Mouse (Mus musculus): ENCODE measurements around the gene Nhlrc1.

Gene Nhlrc1

GRCm38 (mm10) chr13:47014334-47015194, at the start of gene Nhlrc1:
Gene Nhlrc1 (minus strand): TSS chr13:47014850.
- CTCF ChIA-PET = interaction anchor here (0.6 kb wide), 1 partner anchor 327 kb away, joined by 5 read pairs; no protein-coding TSS in a partner anchor

- CTCF ChIA-PET = no interaction called here
Observed at GRCm38 (mm10) chr13:47063985-47064760, 49.5 kb upstream of the Nhlrc1 start.

- CTCF ChIA-PET = no interaction called here
Observed at GRCm38 (mm10) chr13:47062756-47063155, 48.1 kb upstream of the Nhlrc1 start.

- CTCF ChIA-PET = no interaction called here
Observed at GRCm38 (mm10) chr13:47056781-47057180, 42.1 kb upstream of the Nhlrc1 start.

- CTCF ChIA-PET = no interaction called here
Observed at GRCm38 (mm10) chr13:47056126-47056525, 41.5 kb upstream of the Nhlrc1 start.

GRCm38 (mm10) chr13:47053971-47054370, 39.3 kb upstream of the Nhlrc1 start:
- CTCF ChIA-PET = no interaction called here

- CTCF ChIA-PET = no interaction called here
Observed at GRCm38 (mm10) chr13:47050009-47050408, 35.4 kb upstream of the Nhlrc1 start.

- CTCF ChIA-PET = no interaction called here
Observed at GRCm38 (mm10) chr13:47047996-47048395, 33.3 kb upstream of the Nhlrc1 start.

- CTCF ChIA-PET = no interaction called here
Observed at GRCm38 (mm10) chr13:47044617-47044947, 29.9 kb upstream of the Nhlrc1 start, which contains the start of gene Tpmt. Gene Tpmt (minus strand): TSS chr13:47044737.

GRCm38 (mm10) chr13:47043833-47044616, 29.4 kb upstream of the Nhlrc1 start:
- CTCF ChIA-PET = interaction anchor here (0.5 kb wide), 1 partner anchor 14 kb away, joined by 13 read pairs; no protein-coding TSS in a partner anchor

- CTCF ChIA-PET = no interaction called here
Observed at GRCm38 (mm10) chr13:47043030-47043680, 28.5 kb upstream of the Nhlrc1 start, which contains the start of gene Kdm1b. Gene Kdm1b (plus strand): TSS chr13:47043499.

- CTCF ChIA-PET = no interaction called here
Observed at GRCm38 (mm10) chr13:47042024-47042633, 27.5 kb upstream of the Nhlrc1 start.

GRCm38 (mm10) chr13:47040061-47040460, 25.4 kb upstream of the Nhlrc1 start:
- CTCF ChIA-PET = no interaction called here

- CTCF ChIA-PET = no interaction called here
Observed at GRCm38 (mm10) chr13:47037946-47038345, 23.3 kb upstream of the Nhlrc1 start.

GRCm38 (mm10) chr13:47033602-47034001, 19.0 kb upstream of the Nhlrc1 start:
- CTCF ChIA-PET = no interaction called here

- CTCF ChIA-PET = no interaction called here
Observed at GRCm38 (mm10) chr13:47030376-47031107, 15.9 kb upstream of the Nhlrc1 start.

GRCm38 (mm10) chr13:47020798-47021197, 6.1 kb upstream of the Nhlrc1 start:
- CTCF ChIA-PET = interaction anchor here (0.6 kb wide), 1 partner anchor 85 kb away, joined by 6 read pairs; the partner anchor contains the start of gene Dek

- CTCF ChIA-PET = no interaction called here
Observed at GRCm38 (mm10) chr13:47019774-47020173, 5.1 kb upstream of the Nhlrc1 start.

GRCm38 (mm10) chr13:47017259-47017658, 2.6 kb upstream of the Nhlrc1 start:
- CTCF ChIA-PET = no interaction called here

- CTCF ChIA-PET = no interaction called here
Observed at GRCm38 (mm10) chr13:47015195-47015501, 498 bp upstream of the Nhlrc1 start.

GRCm38 (mm10) chr13:47013740-47014139, 910 bp downstream of the Nhlrc1 start:
- CTCF ChIA-PET = no interaction called here

Data from spleen, embryonic (tissue).